Mouse (Mus musculus) liver, adult 2 months (tissue): ENCODE results near the gene Txnrd1.

Source experiments
- CTCF ChIP-seq: fragments of 200-500 bp; IDR thresholded peaks from 2 replicates; pipeline ENCODE4 v1.5.1; 2011; ENCODE audit warnings: low read depth, low read length, control low read depth
- POLR2A ChIP-seq: fragments of 200-500 bp; IDR thresholded peaks from 2 replicates; pipeline ENCODE4 v1.6.1; 2011; ENCODE audit warnings: low read length, control low read depth; ENCODE audit not compliant: insufficient read depth; ENCODE audit errors: extremely low read depth

- TF ChIP-seq POLR2A (no peak), CTCF (no peak)
These were observed 32.6 kb downstream of the Txnrd1 start, which contains the start of gene Eid3 for GRCm38 (mm10) chr10:82866356-82866755.
